In the genomic region with DNA sequence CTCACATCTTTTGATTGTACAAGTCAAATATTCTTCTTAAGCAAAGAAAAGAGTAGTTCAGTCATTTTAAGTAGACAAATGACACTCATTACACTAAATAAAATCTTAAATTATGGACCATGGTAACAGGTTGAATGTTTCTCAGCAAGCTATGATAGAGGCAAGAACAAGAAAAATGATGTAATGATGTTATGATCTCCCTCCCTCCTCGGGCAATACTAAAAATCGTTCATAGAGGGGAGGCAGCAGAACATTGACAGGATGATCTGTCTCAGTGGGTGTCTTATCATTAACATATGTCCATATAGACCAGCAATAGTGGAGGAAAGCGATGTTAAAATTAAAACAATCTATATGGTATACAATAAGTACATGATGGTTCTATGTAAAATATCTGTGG, we compare ENCODE assay signal across 16 mouse cellular contexts. TPM values are rescaled to one million over a fixed set of nuclear protein-coding genes. Genes with fewer than 3 reads are reported as not detected.
A peak's percentile ranks its signal among the peaks of the same experiment; 100 is the strongest.
DNase-seq lines count a peak whose midpoint lies in the region; ATAC-seq lines count a peak whose summit lies in the region.
"Had no signal": no experiment of that assay in that cellular context is flagged by ENCODE, and none has a peak within 500 bp of the region (broad histone marks: within the 10 kb centered on the region; RNA-seq: fewer than 3 reads in every experiment).

No protein-coding gene starts in this region.

- H3K27me3 ChIP-seq in midbrain, embryonic 10.5 days (ENCODE audit: low read depth, poor library complexity, severe bottlenecking): no peaks in the 10 kb centered on the region
- H3K27me3 ChIP-seq in embryonic facial prominence, embryonic 10.5 days (replicated peaks; ENCODE audit: low read depth, poor library complexity, severe bottlenecking): no peaks in the 10 kb centered on the region
- H3K27me3 ChIP-seq: kidney, embryonic 15.5 days; liver, embryonic 15.5 days had no signal

- no peak for DNase-seq in cerebellum, adult 11 months
- peak; percentile 23 for DNase-seq in retina, embryonic 14.5 days (ENCODE audit: low spot score)
- no peak for DNase-seq in retina, postnatal 1 day
- no peak for DNase-seq in midbrain, embryonic 10.5 days (ENCODE audit: low spot score)
- DNase-seq in telencephalon, adult 2 months (ENCODE audit: low read depth, low spot score): peak; percentile 70
- no peak for DNase-seq in adrenal gland, adult (ENCODE audit: inconsistent age in 2 of 2, low spot score in 1 of 2)
- DNase-seq in embryonic facial prominence, embryonic 10.5 days (ENCODE audit: low spot score): no peak
- DNase-seq: adrenal gland, adult 8-10 months; heart, adult 18-20 months; heart, postnatal 4 days; thymus, postnatal 14 days had no signal

- H3K36me3 ChIP-seq in midbrain, embryonic 10.5 days: no peaks in the 10 kb centered on the region
- H3K36me3 ChIP-seq in embryonic facial prominence, embryonic 10.5 days (replicated peaks): no peaks in the 10 kb centered on the region
- H3K36me3 ChIP-seq: kidney, embryonic 15.5 days; liver, embryonic 15.5 days had no signal

- ATAC-seq in cerebellum, adult (ENCODE audit: insufficient number of reproducible peaks, low FRiP score, low TSS enrichment): peak; percentile 64

- H3K9me3 ChIP-seq in midbrain, embryonic 10.5 days (replicated peaks): no peaks in the 10 kb centered on the region
- no peaks in the 10 kb centered on the region for H3K9me3 ChIP-seq in embryonic facial prominence, embryonic 10.5 days
- H3K9me3 ChIP-seq: kidney, embryonic 15.5 days; liver, embryonic 15.5 days had no signal

- peak overlapping the region; percentile 47; the same call in 1 of the 2 replicates for H3K4me3 ChIP-seq in midbrain, embryonic 10.5 days
- no peak overlapping the region for H3K4me3 ChIP-seq in embryonic facial prominence, embryonic 10.5 days
- H3K4me3 ChIP-seq: kidney, embryonic 15.5 days; liver, embryonic 15.5 days; myocyte had no signal

- 87% methylated on average over 3 of the region's 3 CpGs for WGBS in midbrain, embryonic 10.5 days
- 87% methylated on average over 3 of the region's 3 CpGs for WGBS in embryonic facial prominence, embryonic 10.5 days

- H3K27ac ChIP-seq in midbrain, embryonic 10.5 days (replicated peaks): no peak overlapping the region
- H3K27ac ChIP-seq in embryonic facial prominence, embryonic 10.5 days (replicated peaks): no peak overlapping the region
- H3K27ac ChIP-seq: kidney, embryonic 15.5 days; liver, embryonic 15.5 days; macrophage had no signal

- H3K4me1 ChIP-seq in midbrain, embryonic 10.5 days: peaks cover 34% of the 10 kb centered on the region
- peaks cover 5% of the 10 kb centered on the region; the same call in 1 of the 2 replicates for H3K4me1 ChIP-seq in embryonic facial prominence, embryonic 10.5 days
- H3K4me1 ChIP-seq: kidney, embryonic 15.5 days; liver, embryonic 15.5 days had no signal

RNA-seq across cellular contexts. Expression of gene Gpm6a, which starts 2.1 kb away (rescaled TPM):
- 46.6 and 93.3 TPM in 2 replicates for polyA plus RNA-seq in midbrain, embryonic 10.5 days (2016; fragmentation: Nextera tagmentation; extraction: Ambion mirVana)
- 10.0 and 15.7 TPM in 2 replicates for polyA plus RNA-seq in embryonic facial prominence, embryonic 10.5 days (2016; fragmentation: Nextera tagmentation; extraction: Ambion mirVana)
- polyA plus RNA-seq: macrophage, myocyte had no signal

Comparison
In these comparisons a context has a peak if more than half of its experiments do, and no peak if none do; other contexts are left out.
1. DNase-seq: peak in retina, embryonic 14.5 days (single experiment) and telencephalon, adult 2 months (single experiment); none in cerebellum, adult 11 months (single experiment), retina, postnatal 1 day (single experiment), midbrain, embryonic 10.5 days (single experiment), adrenal gland, adult (0 of 2) and embryonic facial prominence, embryonic 10.5 days (single experiment).